Mouse (Mus musculus): ENCODE data around the gene Map2k4.

GRCm38 (mm10) chr11:65750546-65750945 lies 37.6 kb downstream of the Map2k4 start:
- no peak for TF ChIP-seq ZNF384 (IDR thresholded peaks at IDR 0.05; ENCODE audit: low read depth, low read length)
- TF ChIP-seq CHD2 (IDR thresholded peaks at IDR 0.05; ENCODE audit: low read depth, low read length): no peak
- no peak for TF ChIP-seq ZC3H11A (IDR thresholded peaks at IDR 0.05; ENCODE audit: borderline replicate concordance, low read depth, low read length)
- TF ChIP-seq HCFC1 (IDR thresholded peaks at IDR 0.05; ENCODE audit: borderline replicate concordance, insufficient read depth, low read length): no peak
- TF ChIP-seq MAFK (IDR thresholded peaks at IDR 0.05; ENCODE audit: insufficient read depth, low read depth, low read length): no peak
